Mouse (Mus musculus) ES-E14 (cell line): ENCODE measurements at regions not wholly inside any gene's neighbourhood (a gene's known extent, or its start where the extent isn't known, plus 50 kb on each side); places are given as distances from the start of the nearest gene placed in this dataset.

Experiments used
- DNase-seq: peaks from one replicate; pipeline ENCODE4 v3.0.0-alpha.2; 2013; ENCODE audit warnings: low read depth, low spot score
- H3K27ac ChIP-seq: 2 replicates; pipeline ENCODE4 v1.5.1; 2012; ENCODE audit warnings: low read depth, mild to moderate bottlenecking, low read length, moderate library complexity, mixed read lengths; ENCODE audit not compliant: poor library complexity, insufficient read depth, severe bottlenecking
- H3K36me3 ChIP-seq: 2 replicates; pipeline ENCODE4 v1.6.1; 2012; ENCODE audit warnings: mild to moderate bottlenecking, low read length, moderate library complexity, mixed read lengths; ENCODE audit not compliant: control insufficient read depth, poor library complexity, insufficient read depth, severe bottlenecking
- H3K4me1 ChIP-seq, 2 experiments: fragments of 150-350 bp in 1 of 2; sonication (generic) in 1 of 2; 2 replicates each; pipeline ENCODE4 v1.6.1; 2012; ENCODE audit warnings: low read length in 2 of 2, mild to moderate bottlenecking in 1 of 2, mixed read lengths in 1 of 2; ENCODE audit not compliant: control insufficient read depth in 2 of 2, insufficient read depth in 2 of 2, poor library complexity in 1 of 2
- H3K4me3 ChIP-seq, 2 experiments: fragments of 150-350 bp in 1 of 2; sonication (generic) in 1 of 2; 2 replicates each; pipeline ENCODE4 v1.5.1; 2012; ENCODE audit warnings: low read length in 2 of 2, low read depth in 1 of 2, mild to moderate bottlenecking in 1 of 2, mixed read lengths in 1 of 2; ENCODE audit not compliant: insufficient read depth in 1 of 2, poor library complexity in 1 of 2, severe bottlenecking in 1 of 2
- H3K9ac ChIP-seq: 2 replicates; pipeline ENCODE4 v1.6.1; 2012; ENCODE audit warnings: low read depth, mild to moderate bottlenecking, low read length, mixed read lengths; ENCODE audit not compliant: poor library complexity, insufficient read depth, severe bottlenecking
- H3K9me3 ChIP-seq: fragments of 150-350 bp; sonication (generic); 2 replicates; pipeline ENCODE4 v1.6.1; 2012; ENCODE audit warnings: low read depth, mild to moderate bottlenecking, low read length; ENCODE audit not compliant: control insufficient read depth, insufficient read depth
- CHD2 ChIP-seq: IDR thresholded peaks from 2 replicates; pipeline ENCODE4 v1.6.1; 2014; ENCODE audit warnings: mild to moderate bottlenecking, low read depth, low read length, inconsistent platforms
- HCFC1 ChIP-seq: IDR thresholded peaks from 2 replicates; pipeline ENCODE4 v1.6.1; 2012; ENCODE audit warnings: low read length, inconsistent platforms, borderline replicate concordance; ENCODE audit not compliant: insufficient read depth
- MAFK ChIP-seq: IDR thresholded peaks from 2 replicates; pipeline ENCODE4 v1.6.1; 2014; ENCODE audit warnings: mild to moderate bottlenecking, low read depth, low read length, inconsistent platforms; ENCODE audit not compliant: insufficient read depth
- ZC3H11A ChIP-seq: IDR thresholded peaks from 2 replicates; pipeline ENCODE4 v1.6.1; 2012; ENCODE audit warnings: low read depth, mild to moderate bottlenecking, inconsistent platforms, low read length, borderline replicate concordance
- ZNF384 ChIP-seq: IDR thresholded peaks from 2 replicates; pipeline ENCODE4 v1.6.1; 2012; ENCODE audit warnings: low read depth, low read length, inconsistent platforms
- in situ Hi-C, 2 experiments: fragments of 600-800 bp; cut with MboI; formaldehyde crosslinking; loops; one replicate each; pipeline ENCODE4 v1.15.1; 2025; ENCODE audit warnings: low sequenced_read_pairs in 2 of 2, inconsistent platforms in 1 of 2; ENCODE audit not compliant: unreplicated experiment in 2 of 2

DNA sequence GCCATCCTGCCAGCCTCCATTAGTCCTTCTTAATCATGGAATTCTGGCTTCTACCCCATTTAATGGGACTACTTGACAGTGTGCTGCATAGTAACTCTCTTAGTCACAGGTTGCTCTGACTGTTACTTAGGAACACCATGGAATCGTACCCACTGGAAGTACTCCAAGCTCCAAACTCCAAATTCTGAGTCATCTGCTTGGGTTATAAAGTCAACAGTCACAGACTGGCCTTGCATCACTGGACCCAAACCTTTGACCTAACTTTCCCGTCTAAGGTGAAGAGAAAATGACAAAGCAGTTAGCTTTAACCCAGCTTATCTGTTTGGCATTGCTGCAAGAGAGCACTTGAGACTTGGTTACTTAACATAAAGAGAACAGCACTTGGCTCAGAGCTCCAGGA is 126.9 kb downstream of the Zfp365 start:
- no peak for TF ChIP-seq CHD2
- TF ChIP-seq MAFK, result no peak
- TF ChIP-seq ZC3H11A, result no peak
- no peak for TF ChIP-seq HCFC1
- no peak for TF ChIP-seq ZNF384
- H3K36me3 ChIP-seq, result no peaks in the 10 kb centered on the region
- H3K4me1 ChIP-seq, result no peaks in the 10 kb centered on the region
- H3K4me3 ChIP-seq, result no peak overlapping the region
- in situ Hi-C loops, result no loop called here
- no peaks in the 10 kb centered on the region for H3K9me3 ChIP-seq
- no peak overlapping the region for H3K9ac ChIP-seq
- DNase-seq, result no peak
- H3K27ac ChIP-seq, result no peak overlapping the region

DNA sequence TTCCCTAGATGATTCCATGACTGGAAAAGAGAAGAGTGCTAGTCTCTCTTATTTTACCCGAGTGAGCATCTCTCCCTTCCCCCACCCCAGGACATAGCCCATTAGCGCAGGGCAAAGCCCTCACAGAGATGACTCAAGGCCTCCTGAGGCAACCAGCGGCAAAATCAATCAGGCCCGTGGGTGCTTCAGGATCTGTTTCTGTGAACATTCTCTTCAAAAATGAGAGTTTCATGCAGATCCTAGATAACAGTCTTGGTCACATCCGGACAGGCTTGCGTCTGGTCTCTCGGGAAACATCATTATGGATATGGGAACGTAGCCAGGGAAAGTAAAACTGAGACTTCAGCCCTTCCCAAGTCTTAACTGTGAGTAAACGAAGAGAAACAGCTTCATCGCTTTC is 134.1 kb downstream of the Zfp365 start:
- no peak overlapping the region for H3K9ac ChIP-seq
- TF ChIP-seq ZNF384 (no peak), ZC3H11A (no peak), CHD2 (no peak), MAFK (no peak), HCFC1 (no peak)
- H3K9me3 ChIP-seq, result no peaks in the 10 kb centered on the region
- H3K4me3 ChIP-seq, result no peak overlapping the region
- in situ Hi-C loops, result no loop called here
- no peaks in the 10 kb centered on the region for H3K36me3 ChIP-seq
- no peaks in the 10 kb centered on the region for H3K4me1 ChIP-seq
- DNase-seq, result no peak
- H3K27ac ChIP-seq, result no peak overlapping the region

DNA sequence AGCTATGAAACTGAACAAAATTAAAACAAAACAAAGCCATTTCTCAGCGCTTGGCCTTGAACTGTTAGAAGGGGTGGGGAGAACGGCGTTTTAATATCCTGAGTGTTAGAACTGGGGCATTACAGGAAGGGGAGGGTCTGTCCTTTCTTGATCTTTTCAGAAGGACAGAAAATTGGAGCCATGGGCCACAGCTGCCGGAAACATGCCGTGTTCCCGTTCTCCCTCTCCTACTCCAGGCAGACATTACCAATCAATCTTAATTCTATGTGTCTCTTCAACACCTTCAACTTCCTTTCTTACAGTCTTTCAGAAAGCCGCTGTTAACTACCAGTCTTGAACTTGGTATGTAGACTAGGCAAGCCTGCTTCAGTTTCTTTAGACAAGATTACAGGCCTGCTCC is 134.7 kb downstream of the Zfp365 start:
- DNase-seq, result no peak
- Histone ChIP-seq H3K4me3 (no peak overlapping the region), H3K27ac (no peak overlapping the region), H3K4me1 (no peaks in the 10 kb centered on the region), H3K36me3 (no peaks in the 10 kb centered on the region), H3K9me3 (no peaks in the 10 kb centered on the region), H3K9ac (no peak overlapping the region)
- TF ChIP-seq HCFC1 (no peak), MAFK (no peak), CHD2 (no peak), ZNF384 (no peak), ZC3H11A (no peak)
- in situ Hi-C loops, result no loop called here

DNA sequence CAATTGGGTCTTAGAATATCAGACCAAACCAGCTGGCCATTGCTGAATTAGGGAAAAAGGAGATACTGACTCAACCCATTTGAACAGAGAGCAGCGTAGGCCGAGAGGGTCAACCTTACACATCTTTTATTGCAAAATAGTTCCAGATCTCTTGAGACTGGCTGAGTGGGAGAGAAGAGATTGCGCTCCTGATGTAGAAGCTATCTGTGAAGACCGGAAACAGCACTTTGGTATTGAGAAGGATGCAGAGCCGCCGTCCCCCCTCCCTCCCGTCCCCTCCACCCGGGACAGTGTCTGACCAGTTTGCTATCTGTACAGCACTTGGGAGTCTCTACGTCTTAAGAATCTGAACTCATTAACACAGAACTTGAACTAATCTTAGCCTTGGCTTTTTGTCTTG is 135.6 kb downstream of the Zfp365 start:
- H3K4me1 ChIP-seq, result no peaks in the 10 kb centered on the region

DNA sequence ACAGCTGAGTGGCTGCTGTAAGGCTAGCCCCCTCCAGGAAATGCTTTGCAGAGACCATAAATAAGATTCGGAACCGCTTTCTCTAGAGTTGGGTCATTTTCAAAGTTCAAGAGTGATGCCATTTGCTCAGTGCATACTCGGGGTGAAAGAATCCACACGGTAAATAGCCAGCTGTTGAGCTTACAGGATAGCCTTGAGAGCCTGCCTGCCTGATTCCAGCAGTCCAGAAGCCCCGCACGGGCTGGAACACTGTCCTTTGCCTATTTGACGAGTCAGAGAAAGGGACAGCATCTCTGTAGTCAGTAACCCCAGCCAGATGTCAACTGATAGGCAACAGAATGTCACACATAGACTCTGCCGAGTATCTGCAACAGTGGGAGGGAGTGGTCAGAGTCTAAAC is 140.7 kb downstream of the Zfp365 start:
- no peaks in the 10 kb centered on the region for H3K36me3 ChIP-seq
- DNase-seq, result no peak
- TF ChIP-seq MAFK (no peak), ZC3H11A (no peak), HCFC1 (no peak), CHD2 (no peak), ZNF384 (no peak)
- H3K27ac ChIP-seq, result no peak overlapping the region
- H3K9ac ChIP-seq, result no peak overlapping the region
- H3K4me1 ChIP-seq, result no peaks in the 10 kb centered on the region
- H3K9me3 ChIP-seq, result no peaks in the 10 kb centered on the region
- in situ Hi-C loops, result no loop called here
- H3K4me3 ChIP-seq, result no peak overlapping the region

More for the DNA sequence above, 135.6 kb downstream of the Zfp365 start:
- H3K36me3 ChIP-seq, result no peaks in the 10 kb centered on the region
- in situ Hi-C loops, result no loop called here
- no peaks in the 10 kb centered on the region for H3K9me3 ChIP-seq
- no peak overlapping the region for H3K9ac ChIP-seq
- TF ChIP-seq CHD2, result no peak
- TF ChIP-seq HCFC1, result no peak
- no peak for TF ChIP-seq ZC3H11A
- no peak for TF ChIP-seq MAFK
- no peak overlapping the region for H3K4me3 ChIP-seq
- no peak for DNase-seq
- H3K27ac ChIP-seq, result no peak overlapping the region
